ENCODE assay signal across 8 mouse cellular contexts in genomic region chrX:20770697-20771381, GRCm38 (mm10). TPM values are rescaled to one million over a fixed set of nuclear protein-coding genes. Genes with fewer than 3 reads are reported as not detected.
DNase-seq lines count a peak whose midpoint lies in the region; ATAC-seq lines count a peak whose summit lies in the region.

No protein-coding gene starts in this region.

- H3K9ac ChIP-seq in forebrain, embryonic 14.5 days (ENCODE audit: low read length): no peak overlapping the region
- H3K9ac ChIP-seq in hindbrain, embryonic 15.5 days: no peak overlapping the region

- H3K4me1 ChIP-seq in forebrain, embryonic 14.5 days (ENCODE audit: control insufficient read depth, insufficient read depth, low read length): no peaks in the 10 kb centered on the region
- H3K4me1 ChIP-seq in hindbrain, embryonic 15.5 days (replicated peaks): no peaks in the 10 kb centered on the region

- H3K4me2 ChIP-seq in forebrain, embryonic 14.5 days (ENCODE audit: low read length): no peak overlapping the region
- no peak overlapping the region for H3K4me2 ChIP-seq in hindbrain, embryonic 15.5 days

- no peaks in the 10 kb centered on the region for H3K36me3 ChIP-seq in forebrain, embryonic 14.5 days (ENCODE audit: control insufficient read depth, insufficient read depth, low read length)
- H3K36me3 ChIP-seq in hindbrain, embryonic 15.5 days: no peaks in the 10 kb centered on the region

- WGBS in forebrain, embryonic 14.5 days: 14% methylated on average over 1 of the region's 1 CpGs
- 0% methylated on average over 1 of the region's 1 CpGs for WGBS in hindbrain, embryonic 15.5 days

- DNase-seq in Muller cell, postnatal 12 days (ENCODE audit: inconsistent ontology term): peak; percentile 55
- DNase-seq in c-Kit-positive CD71-negative TER-119-negative erythroid progenitor cells, embryonic 14.5 days (ENCODE audit: low read depth): peak; percentile 67
- peak; percentile 77 for DNase-seq in forebrain, embryonic 14.5 days (ENCODE audit: low spot score)
- DNase-seq in left cerebral cortex, adult 18-20 months (ENCODE audit: low spot score in 2 of 2): peak; percentile 83 to 91
- DNase-seq in right cerebral cortex, postnatal 36 days (ENCODE audit: low spot score in 2 of 2): peak; percentile 54 to 71
- peak; percentile 31 for DNase-seq in yolk sac, embryonic 10.5 days (ENCODE audit: low spot score)

- no peaks in the 10 kb centered on the region for H3K9me3 ChIP-seq in forebrain, embryonic 14.5 days (replicated peaks; ENCODE audit: control insufficient read depth, low read length)
- no peaks in the 10 kb centered on the region for H3K9me3 ChIP-seq in hindbrain, embryonic 15.5 days

- ATAC-seq in forebrain, embryonic 14.5 days: peak; percentile 67; the same call in 1 of the 2 replicates
- 0 out of 2 replicates have a peak, but pooled peaks have one; percentile 77 for ATAC-seq in hindbrain, embryonic 15.5 days (ENCODE audit: low FRiP score, low read depth)
- peak; percentile 97 for ATAC-seq in megakaryocyte, adult 5-6 weeks (ENCODE audit: poor library complexity, severe bottlenecking)

- no peaks in the 10 kb centered on the region for H3K27me3 ChIP-seq in forebrain, embryonic 14.5 days (replicated peaks; ENCODE audit: control insufficient read depth, insufficient read depth, low read length)
- H3K27me3 ChIP-seq in hindbrain, embryonic 15.5 days: no peaks in the 10 kb centered on the region

- no peak overlapping the region for H3K4me3 ChIP-seq in forebrain, embryonic 14.5 days (ENCODE audit: low read depth, low read length)
- no peak overlapping the region for H3K4me3 ChIP-seq in hindbrain, embryonic 15.5 days

- no peak overlapping the region for H3K27ac ChIP-seq in forebrain, embryonic 14.5 days (ENCODE audit: low read depth, low read length)
- no peak overlapping the region for H3K27ac ChIP-seq in hindbrain, embryonic 15.5 days (replicated peaks)

RNA-seq across cellular contexts. Expression of gene Araf, which starts 26.8 kb away (rescaled TPM):
- polyA plus RNA-seq in forebrain, embryonic 14.5 days (2014; fragmentation: Nextera tagmentation; extraction: Ambion mirVana): 196 and 227 TPM in 2 replicates
- 348 and 366 TPM in 2 replicates for polyA plus RNA-seq in hindbrain, embryonic 15.5 days (2015; fragmentation: Nextera tagmentation; extraction: Ambion mirVana)
- total RNA-seq in left cerebral cortex, adult 18-20 months (2021): 100 to 1,000 TPM; 186 to 189 TPM
- total RNA-seq in megakaryocyte, adult 5-6 weeks (2015): 52.8 and 56.6 TPM in 2 replicates
- 25.9 and 41.2 TPM in 2 replicates for total RNA-seq in megakaryocyte, adult 5-6 weeks (2017)

Comparison
In these comparisons a context has a peak if more than half of its experiments do, and no peak if none do; other contexts are left out.
1. DNase-seq: peak in every context shown above with its lines; median percentile 87 in left cerebral cortex, adult 18-20 months; 77 in forebrain, embryonic 14.5 days; 67 in c-Kit-positive CD71-negative TER-119-negative erythroid progenitor cells, embryonic 14.5 days; 62 in right cerebral cortex, postnatal 36 days; 55 in Muller cell, postnatal 12 days; 31 in yolk sac, embryonic 10.5 days.